Mouse (Mus musculus): ENCODE measurements at regions not wholly inside any gene's neighbourhood (a gene's known extent, or its start where the extent isn't known, plus 50 kb on each side); places are given as distances from the start of the nearest gene placed in this dataset.

- no peak for TF ChIP-seq POLR2A (IDR thresholded peaks at IDR 0.05; ENCODE audit: extremely low read depth, insufficient read depth, low read length)
- no peak for TF ChIP-seq CTCF (IDR thresholded peaks at IDR 0.05; ENCODE audit: low read depth, low read length)
These were observed 73.7 kb upstream of the S1pr1 start for GRCm38 (mm10) chr3:115788525-115788924.

Measured in liver, adult 2 months (tissue).